ENCODE assay signal across 34 mouse cellular contexts in the genomic region with DNA sequence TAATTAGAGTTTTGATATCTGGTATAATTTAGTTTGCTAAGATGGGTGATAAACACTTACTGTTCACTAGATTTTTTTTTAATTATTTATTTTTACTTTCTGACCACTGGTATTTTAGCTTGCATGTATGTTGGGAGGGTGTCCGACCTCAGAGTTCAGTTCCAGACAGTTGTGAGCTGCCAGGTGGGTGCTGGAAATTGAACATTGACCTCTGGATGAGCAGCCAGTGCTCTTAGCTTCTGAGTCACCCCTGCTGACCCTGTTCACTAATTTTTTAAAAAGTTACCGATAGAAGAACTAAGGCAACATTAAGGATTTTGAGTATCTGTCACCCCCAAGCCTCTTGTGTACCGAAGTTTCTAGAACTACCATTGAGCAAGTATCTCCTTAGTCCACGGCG. TPM values are rescaled to one million over a fixed set of nuclear protein-coding genes. Genes with fewer than 3 reads are reported as not detected.
"Had no signal": no experiment of that assay in that cellular context is flagged by ENCODE, and none has a peak within 500 bp of the region (broad histone marks: within the 10 kb centered on the region; RNA-seq: fewer than 3 reads in every experiment).

No protein-coding gene starts in this region.

- H3K4me1 ChIP-seq: hindbrain, embryonic 10.5 days; hindbrain, embryonic 12.5 days; hindbrain, embryonic 13.5 days; hindbrain, embryonic 15.5 days had no signal

- H3K4me3 ChIP-seq: heart, adult 2 months; heart, embryonic 10.5 days; heart, embryonic 12.5 days; heart, embryonic 13.5 days; heart, embryonic 15.5 days; hindbrain, embryonic 10.5 days; hindbrain, embryonic 12.5 days; hindbrain, embryonic 13.5 days; hindbrain, embryonic 15.5 days; intestine, embryonic 15.5 days; layer of hippocampus, adult 2 months; left cerebral cortex, adult 2 months had no signal

- H3K27me3 ChIP-seq: heart, embryonic 12.5 days; heart, embryonic 13.5 days; heart, embryonic 15.5 days; hindbrain, embryonic 12.5 days; hindbrain, embryonic 13.5 days; hindbrain, embryonic 15.5 days; intestine, embryonic 15.5 days had no signal

- H3K36me3 ChIP-seq: heart, embryonic 10.5 days; heart, embryonic 12.5 days; heart, embryonic 13.5 days; heart, embryonic 15.5 days; hindbrain, embryonic 10.5 days; hindbrain, embryonic 12.5 days; hindbrain, embryonic 13.5 days; hindbrain, embryonic 15.5 days; intestine, embryonic 15.5 days had no signal

- ATAC-seq: hindbrain, embryonic 16.5 days; hindbrain, postnatal 0 days; inflammation-experienced regulatory T-cells, adult 6 months; intestine, embryonic 15.5 days; intestine, embryonic 16.5 days; intestine, postnatal 0 days had no signal

- H3K9me3 ChIP-seq: heart, embryonic 10.5 days; heart, embryonic 12.5 days; heart, embryonic 13.5 days; heart, embryonic 15.5 days; hindbrain, embryonic 10.5 days; hindbrain, embryonic 12.5 days; hindbrain, embryonic 13.5 days; hindbrain, embryonic 15.5 days; intestine, embryonic 15.5 days had no signal

- H3K4me2 ChIP-seq: heart, embryonic 11.5 days; heart, embryonic 12.5 days; heart, embryonic 13.5 days; heart, embryonic 15.5 days; hindbrain, embryonic 12.5 days; hindbrain, embryonic 13.5 days; hindbrain, embryonic 14.5 days; hindbrain, embryonic 15.5 days; intestine, embryonic 15.5 days had no signal

- DNase-seq: heart, adult 18-20 months; heart, adult 2 months; heart, postnatal 10 days; heart, postnatal 14 days; heart, postnatal 36 days; heart, postnatal 4 days; kidney, adult 18-20 months; kidney, postnatal 10 days; kidney, postnatal 4 days; layer of hippocampus, adult 9-11 months; layer of hippocampus, postnatal 36 days had no signal

- H3K9ac ChIP-seq: heart, embryonic 12.5 days; heart, embryonic 13.5 days; heart, embryonic 15.5 days; hindbrain, embryonic 12.5 days; hindbrain, embryonic 13.5 days; hindbrain, embryonic 14.5 days; hindbrain, embryonic 15.5 days; intestine, embryonic 15.5 days had no signal

- H3K27ac ChIP-seq: heart, adult 2 months; heart, embryonic 10.5 days; heart, embryonic 13.5 days; heart, embryonic 15.5 days; hindbrain, embryonic 10.5 days; hindbrain, embryonic 12.5 days; hindbrain, embryonic 13.5 days; hindbrain, embryonic 14.5 days; hindbrain, embryonic 15.5 days; hindbrain, postnatal 0 days; intestine, embryonic 15.5 days; kidney, postnatal 0 days; layer of hippocampus, adult 2 months; left cerebral cortex, adult 2 months had no signal

RNA-seq across cellular contexts. Expression of gene Slc3a1, which starts 20.2 kb away (rescaled TPM):
- total RNA-seq: heart, adult 18-20 months; heart, postnatal 25 days; hematopoietic stem cell, adult 5-6 weeks; layer of hippocampus, postnatal 10 days had no signal
- polyA plus RNA-seq: heart, embryonic 12.5 days; heart, postnatal 0 days had no signal
